Mouse (Mus musculus) MEL (cell line): ENCODE results near the gene Zdhhc14. TPM values are rescaled to one million over a fixed set of nuclear protein-coding genes. Genes with fewer than 3 reads are reported as not detected.

Source experiments
- DNase-seq: peaks from one replicate; pipeline ENCODE4 v3.0.0; 2011; ENCODE audit warnings: low read depth, low spot score
- H3K27ac ChIP-seq: 2 replicates; pipeline ENCODE4 v1.5.1; 2012; ENCODE audit warnings: low read depth, mild to moderate bottlenecking, control low read depth, low read length, moderate library complexity; ENCODE audit not compliant: control insufficient read depth
- H3K27me3 ChIP-seq, 2 experiments: fragments of 150-350 bp in 1 of 2; sonication (generic) in 1 of 2; 2 replicates each; pipeline ENCODE4 v1.6.1; 2012; ENCODE audit warnings: low read length in 2 of 2, mild to moderate bottlenecking in 2 of 2, improper control_type of control experiment in 1 of 2, moderate library complexity in 1 of 2; ENCODE audit not compliant: insufficient read depth in 2 of 2, control insufficient read depth in 1 of 2
- H3K36me3 ChIP-seq, 2 experiments: 2 replicates each; pipeline ENCODE4 v1.6.1; 2012 to 2014; ENCODE audit warnings: low read length in 2 of 2, improper control_type of control experiment in 1 of 2, inconsistent platforms in 1 of 2, mild to moderate bottlenecking in 1 of 2; ENCODE audit not compliant: insufficient read depth in 2 of 2, control insufficient read depth in 1 of 2
- H3K4me1 ChIP-seq, 2 experiments: fragments of 150-350 bp in 1 of 2; sonication (generic) in 1 of 2; 2 replicates each; pipeline ENCODE4 v1.6.1; 2012; ENCODE audit warnings: low read length in 2 of 2, improper control_type of control experiment in 1 of 2, mild to moderate bottlenecking in 1 of 2; ENCODE audit not compliant: insufficient read depth in 2 of 2, control insufficient read depth in 1 of 2
- H3K4me3 ChIP-seq, 2 experiments: fragments of 150-350 bp in 1 of 2; sonication (generic) in 1 of 2; 2 replicates each; pipeline ENCODE4 v1.5.1; 2012; ENCODE audit warnings: low read depth in 2 of 2, low read length in 2 of 2, mild to moderate bottlenecking in 2 of 2, moderate library complexity in 2 of 2, control low read depth in 1 of 2, improper control_type of control experiment in 1 of 2; ENCODE audit not compliant: control insufficient read depth in 1 of 2, insufficient read depth in 1 of 2
- H3K79me2 ChIP-seq: 2 replicates; pipeline ENCODE4 v1.6.1; 2012; ENCODE audit warnings: mild to moderate bottlenecking, low read length, moderate library complexity; ENCODE audit not compliant: control insufficient read depth, poor library complexity, insufficient read depth
- H3K9ac ChIP-seq: 2 replicates; pipeline ENCODE4 v1.6.1; 2012; ENCODE audit warnings: low read depth, mild to moderate bottlenecking, control low read depth, low read length, moderate library complexity; ENCODE audit not compliant: control insufficient read depth, poor library complexity, severe bottlenecking
- H3K9me3 ChIP-seq: fragments of 150-350 bp; sonication (generic); replicated peaks from 2 replicates; pipeline ENCODE4 v1.6.1; 2012; ENCODE audit warnings: mild to moderate bottlenecking, low read length, improper control_type of control experiment, moderate library complexity; ENCODE audit not compliant: insufficient read depth
- BHLHE40 ChIP-seq: IDR thresholded peaks from 2 replicates; pipeline ENCODE4 v1.6.1; 2012; ENCODE audit warnings: low read depth, mild to moderate bottlenecking, inconsistent platforms, low read length, improper control_type of control experiment, borderline replicate concordance
- E2F4 ChIP-seq: IDR thresholded peaks from 2 replicates; pipeline ENCODE4 v1.6.1; 2011; ENCODE audit warnings: low read depth, low read length, improper control_type of control experiment, borderline replicate concordance
- GATA1 ChIP-seq: IDR thresholded peaks from 2 replicates; pipeline ENCODE4 v1.6.1; 2011; ENCODE audit warnings: low read depth, low read length, improper control_type of control experiment
- KAT2A ChIP-seq: conservative IDR thresholded peaks from 2 replicates; pipeline ENCODE4 v1.6.1; 2012; ENCODE audit warnings: low read depth, low read length, improper control_type of control experiment, inconsistent platforms
- MAZ ChIP-seq: IDR thresholded peaks from 2 replicates; pipeline ENCODE4 v1.6.1; 2012; ENCODE audit warnings: low read depth, mild to moderate bottlenecking, inconsistent platforms, low read length, improper control_type of control experiment
- MEF2A ChIP-seq: IDR thresholded peaks from 2 replicates; pipeline ENCODE4 v1.6.1; 2014; ENCODE audit warnings: low read depth, mild to moderate bottlenecking, inconsistent platforms, low read length, improper control_type of control experiment; ENCODE audit not compliant: poor library complexity, insufficient replicate concordance, severe bottlenecking; ENCODE audit errors: extremely low read depth
- MXI1 ChIP-seq: IDR thresholded peaks from 2 replicates; pipeline ENCODE4 v1.6.1; 2011; ENCODE audit warnings: mild to moderate bottlenecking, low read depth, low read length, improper control_type of control experiment
- MYB ChIP-seq: IDR thresholded peaks from 2 replicates; pipeline ENCODE4 v1.6.1; 2011; ENCODE audit warnings: mild to moderate bottlenecking, low read depth, low read length, improper control_type of control experiment
- MYC ChIP-seq: IDR thresholded peaks from 2 replicates; pipeline ENCODE4 v1.6.1; 2011; ENCODE audit warnings: low read depth, mild to moderate bottlenecking, low read length, improper control_type of control experiment, moderate library complexity
- NELFE ChIP-seq: IDR thresholded peaks from 2 replicates; pipeline ENCODE4 v1.6.1; 2011; ENCODE audit warnings: low read depth, low read length, improper control_type of control experiment
- POLR2A ChIP-seq, 2 experiments: IDR thresholded peaks; 2 replicates each; pipeline ENCODE4 v1.6.1; 2011 to 2012; ENCODE audit warnings: low read length in 2 of 2, mild to moderate bottlenecking in 2 of 2, control low read depth in 1 of 2, improper control_type of control experiment in 1 of 2, low read depth in 1 of 2, moderate library complexity in 1 of 2; ENCODE audit not compliant: control insufficient read depth in 1 of 2, insufficient read depth in 1 of 2, poor library complexity in 1 of 2
- RCOR1 ChIP-seq: IDR thresholded peaks from 2 replicates; pipeline ENCODE4 v1.6.1; 2012; ENCODE audit warnings: low read depth, mild to moderate bottlenecking, inconsistent platforms, low read length, improper control_type of control experiment
- SIN3A ChIP-seq: IDR thresholded peaks from 2 replicates; pipeline ENCODE4 v1.6.1; 2012; ENCODE audit warnings: low read length, improper control_type of control experiment, inconsistent platforms
- SMC3 ChIP-seq: IDR thresholded peaks from 2 replicates; pipeline ENCODE4 v1.6.1; 2011; ENCODE audit warnings: low read depth, low read length, improper control_type of control experiment
- TAL1 ChIP-seq: IDR thresholded peaks from 2 replicates; pipeline ENCODE4 v1.6.1; 2012; ENCODE audit warnings: mild to moderate bottlenecking, inconsistent platforms, low read length, moderate library complexity, mixed read lengths
- UBTF ChIP-seq: IDR thresholded peaks from 2 replicates; pipeline ENCODE4 v1.6.1; 2012; ENCODE audit warnings: low read depth, mild to moderate bottlenecking, inconsistent platforms, low read length, improper control_type of control experiment, moderate library complexity, borderline replicate concordance; ENCODE audit not compliant: insufficient read depth
- ZKSCAN1 ChIP-seq: IDR thresholded peaks from 2 replicates; pipeline ENCODE4 v1.6.1; 2012; ENCODE audit warnings: low read depth, mild to moderate bottlenecking, inconsistent platforms, low read length, improper control_type of control experiment, moderate library complexity
- ZMIZ1 ChIP-seq: IDR thresholded peaks from 2 replicates; pipeline ENCODE4 v1.6.1; 2012; ENCODE audit warnings: low read depth, mild to moderate bottlenecking, inconsistent platforms, low read length, improper control_type of control experiment, moderate library complexity
- ZNF384 ChIP-seq: IDR thresholded peaks from 2 replicates; pipeline ENCODE4 v1.6.1; 2012; ENCODE audit warnings: low read depth, mild to moderate bottlenecking, inconsistent platforms, low read length, improper control_type of control experiment
- polyA plus RNA-seq, 2 experiments: library from polyadenylated mRNA; stranded (reverse) in 1 of 2; unstranded in 1 of 2; fragments of >175 nt in 1 of 2; fragments of >200 nt in 1 of 2; gene quantifications; 2 replicates each; pipeline versions ENCODE4 v1.2.1 to v1.2.4; 2012; ENCODE audit warnings: low replicate concordance in 2 of 2, low read depth in 1 of 2; ENCODE audit not compliant: insufficient read length in 2 of 2, insufficient read depth in 1 of 2, missing spikeins in 1 of 2
- total RNA-seq: library from RNA; depleted of rRNA; stranded (reverse); fragments of 300-350 nt; gene quantifications from 2 replicates; pipeline ENCODE4 v1.2.3, GENCODE M21; 2012

Gene Zdhhc14
- total and polyA plus RNA-seq, 3 experiments, result 3.4 to 4.9 TPM; not detected in 1

DNA sequence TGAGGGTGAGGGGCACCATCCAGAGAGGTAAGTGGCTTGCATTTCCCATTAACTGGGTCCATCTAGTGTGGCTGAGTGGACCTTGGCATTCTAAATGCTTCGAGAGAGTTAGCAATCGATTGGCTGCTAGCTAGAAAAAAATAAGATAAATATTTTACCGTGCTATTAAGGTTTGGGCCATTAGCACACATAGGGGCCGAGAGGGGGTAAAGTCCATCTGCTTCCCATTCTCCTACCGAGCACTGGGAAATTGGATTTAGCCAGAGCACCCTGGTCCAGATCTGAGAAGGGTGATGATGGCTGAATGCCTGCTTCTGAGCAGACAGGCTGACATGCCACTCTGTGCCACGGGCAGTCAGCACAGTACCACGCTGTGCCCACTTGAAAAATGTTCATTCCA, 263.1 kb downstream of the Zdhhc14 start:
- no peaks in the 10 kb centered on the region for H3K9me3 ChIP-seq
- no peak overlapping the region for H3K9ac ChIP-seq
- DNase-seq, result no peak
- H3K4me3 ChIP-seq, result no peak overlapping the region
- TF ChIP-seq KAT2A (no peak), RCOR1 (no peak), BHLHE40 (no peak), SIN3A (no peak), MYB (no peak)
- no peaks in the 10 kb centered on the region for H3K79me2 ChIP-seq
- H3K36me3 ChIP-seq, result no peaks in the 10 kb centered on the region
- H3K27me3 ChIP-seq, result no peaks in the 10 kb centered on the region
- H3K4me1 ChIP-seq, result no peaks in the 10 kb centered on the region
- no peak overlapping the region for H3K27ac ChIP-seq

DNA sequence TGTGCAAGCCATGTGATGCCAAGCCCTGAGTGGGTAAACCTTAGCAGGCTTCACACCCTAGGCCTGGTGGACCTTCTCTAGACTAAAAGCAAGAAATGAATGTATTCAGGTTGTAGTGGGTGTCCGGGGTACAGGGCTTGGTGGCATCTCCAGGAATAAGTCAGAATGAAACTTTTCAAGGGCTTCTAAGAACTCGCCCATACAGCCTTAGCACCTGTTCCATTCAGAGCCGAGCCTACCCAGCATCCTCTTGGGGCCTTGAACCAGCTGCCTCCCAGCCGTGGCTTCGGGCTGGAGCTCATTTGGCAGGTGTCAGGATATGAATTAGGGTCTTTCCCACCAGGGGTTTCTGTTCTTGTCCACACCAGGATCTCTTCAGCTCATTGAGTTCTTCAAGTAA, 263.7 kb downstream of the Zdhhc14 start:
- no peaks in the 10 kb centered on the region for H3K27me3 ChIP-seq
- H3K4me3 ChIP-seq, result no peak overlapping the region
- H3K27ac ChIP-seq, result no peak overlapping the region
- no peaks in the 10 kb centered on the region for H3K9me3 ChIP-seq
- no peaks in the 10 kb centered on the region for H3K79me2 ChIP-seq
- no peak overlapping the region for H3K9ac ChIP-seq
- H3K36me3 ChIP-seq, result no peaks in the 10 kb centered on the region
- no peak for DNase-seq
- no peaks in the 10 kb centered on the region for H3K4me1 ChIP-seq
- TF ChIP-seq MXI1 (no peak), MEF2A (no peak), TAL1 (no peak), MAZ (no peak), ZNF384 (no peak), ZMIZ1 (no peak), NELFE (no peak), KAT2A (no peak), UBTF (no peak), MYC (no peak), E2F4 (no peak), ZKSCAN1 (no peak), POLR2A (IDR thresholded peaks at IDR 0.05; ENCODE audit: control insufficient read depth in 1 of 2, insufficient read depth in 1 of 2, low read depth in 1 of 2, low read length in 2 of 2, poor library complexity in 1 of 2) (no peak), SMC3 (no peak), GATA1 (no peak)
